In genomic region chr2:71872141-71872540, GRCm38 (mm10) we compare ENCODE assay signal across 8 mouse cellular contexts. TPM values are rescaled to one million over a fixed set of nuclear protein-coding genes. Genes with fewer than 3 reads are reported as not detected.
DNase-seq lines count a peak whose midpoint lies in the region; ATAC-seq and TF ChIP-seq lines count a peak whose summit lies in the region.

No protein-coding gene starts in this region.

- H3K4me1 ChIP-seq in heart, embryonic 13.5 days, result peaks cover 36% of the 10 kb centered on the region
- H3K4me1 ChIP-seq in E14TG2a.4 (replicated peaks; ENCODE audit: low read depth, low read length), result peaks cover 75% of the 10 kb centered on the region
- H3K4me1 ChIP-seq in forebrain, embryonic 13.5 days, result peaks cover 16% of the 10 kb centered on the region
- H3K4me1 ChIP-seq in liver, embryonic 16.5 days (ENCODE audit: control insufficient read depth, low read depth, low read length), result peaks cover 30% of the 10 kb centered on the region

- no peak for TF ChIP-seq CTCF in E14TG2a.4 (conservative IDR thresholded peaks at IDR 0.05; ENCODE audit: low read length)

- no peak for DNase-seq in heart, postnatal 14 days
- DNase-seq in left cerebral cortex, adult 11 months (ENCODE audit: low spot score), result no peak
- DNase-seq in adrenal gland, postnatal 25 days, result no peak
- no peak for DNase-seq in urinary bladder, adult 2 months (ENCODE audit: low spot score)

- H3K4me3 ChIP-seq in heart, embryonic 13.5 days, result peak overlapping the region; percentile 88
- H3K4me3 ChIP-seq in E14TG2a.4 (replicated peaks; ENCODE audit: low read length), result peak overlapping the region; percentile 95
- peak overlapping the region; percentile 81 for H3K4me3 ChIP-seq in forebrain, embryonic 13.5 days
- H3K4me3 ChIP-seq in liver, embryonic 16.5 days (ENCODE audit: low read depth, low read length), result peak overlapping the region; percentile 94

- H3K36me3 ChIP-seq in heart, embryonic 13.5 days, result peaks cover 7% of the 10 kb centered on the region
- H3K36me3 ChIP-seq in E14TG2a.4 (ENCODE audit: insufficient read depth, low read length), result peaks cover 23% of the 10 kb centered on the region
- H3K36me3 ChIP-seq in forebrain, embryonic 13.5 days (ENCODE audit: poor library complexity, severe bottlenecking), result no peaks in the 10 kb centered on the region
- no peaks in the 10 kb centered on the region for H3K36me3 ChIP-seq in liver, embryonic 16.5 days (ENCODE audit: control insufficient read depth, insufficient read depth)

- no peaks in the 10 kb centered on the region for H3K27me3 ChIP-seq in heart, embryonic 13.5 days (replicated peaks)
- no peaks in the 10 kb centered on the region for H3K27me3 ChIP-seq in E14TG2a.4 (ENCODE audit: insufficient read depth, low read length)
- peaks cover 3% of the 10 kb centered on the region; the same call in 1 of the 2 replicates for H3K27me3 ChIP-seq in forebrain, embryonic 13.5 days
- H3K27me3 ChIP-seq in liver, embryonic 16.5 days (ENCODE audit: control insufficient read depth, insufficient read depth, low read depth, low read length), result no peaks in the 10 kb centered on the region

- H3K9ac ChIP-seq in heart, embryonic 13.5 days, result peak overlapping the region; percentile 80
- H3K9ac ChIP-seq in forebrain, embryonic 13.5 days, result no peak overlapping the region
- no peak overlapping the region for H3K9ac ChIP-seq in liver, embryonic 16.5 days (ENCODE audit: low read depth, low read length)

- peak overlapping the region; percentile 96 for H3K27ac ChIP-seq in heart, embryonic 13.5 days (replicated peaks)
- no peak overlapping the region for H3K27ac ChIP-seq in forebrain, embryonic 13.5 days
- H3K27ac ChIP-seq in liver, embryonic 16.5 days (ENCODE audit: low read length), result no peak overlapping the region

- no peaks in the 10 kb centered on the region for H3K9me3 ChIP-seq in heart, embryonic 13.5 days
- H3K9me3 ChIP-seq in E14TG2a.4 (ENCODE audit: low read length), result no peaks in the 10 kb centered on the region
- no peaks in the 10 kb centered on the region for H3K9me3 ChIP-seq in forebrain, embryonic 13.5 days (replicated peaks)
- no peaks in the 10 kb centered on the region for H3K9me3 ChIP-seq in liver, embryonic 16.5 days (replicated peaks; ENCODE audit: control insufficient read depth, low read length)

- H3K4me2 ChIP-seq in heart, embryonic 13.5 days, result peak overlapping the region; percentile 95
- H3K4me2 ChIP-seq in forebrain, embryonic 13.5 days, result peak overlapping the region; percentile 89
- H3K4me2 ChIP-seq in liver, embryonic 16.5 days (ENCODE audit: low read depth, low read length), result peak overlapping the region; percentile 82

- ATAC-seq in heart, embryonic 13.5 days (ENCODE audit: extremely low read depth, insufficient number of reproducible peaks, low FRiP score, low TSS enrichment), result no peak
- ATAC-seq in forebrain, embryonic 13.5 days, result no peak
- no peak for ATAC-seq in liver, embryonic 16.5 days (ENCODE audit: low read depth)

- intact Hi-C loops in heart, postnatal 14 days (cut with DNase I), result no loop called here

- WGBS in heart, embryonic 13.5 days, result 76% methylated on average over 10 of the region's 10 CpGs
- 84% methylated on average over 10 of the region's 10 CpGs for WGBS in forebrain, embryonic 13.5 days
- 71% methylated on average over 10 of the region's 10 CpGs for WGBS in liver, embryonic 16.5 days (ENCODE audit: insufficient replicate concordance)

RNA-seq across cellular contexts. Expression of gene Pdk1, which starts 0.9 kb away (rescaled TPM):
- 84.3 and 88.1 TPM in 2 replicates for polyA plus RNA-seq in heart, embryonic 13.5 days (2015; fragmentation: Nextera tagmentation; extraction: Ambion mirVana)
- total RNA-seq in heart, postnatal 14 days (2021), result 100 to 1,000 TPM in 1 of 2 experiments, 10 to 100 TPM in 1; 98.2 to 107 TPM
- 17.0 and 19.0 TPM in 2 replicates for polyA plus RNA-seq in forebrain, embryonic 13.5 days (2015; fragmentation: Nextera tagmentation; extraction: Ambion mirVana)
- polyA plus RNA-seq in liver, embryonic 16.5 days (2015; fragmentation: Nextera tagmentation; extraction: Ambion mirVana), result 45.0 and 45.6 TPM in 2 replicates
- 33.8 and 44.4 TPM in 2 replicates for total RNA-seq in adrenal gland, postnatal 25 days (2021)
- polyA plus RNA-seq in urinary bladder, adult 2 months (2012; rRNA removed), result 26.4 and 28.3 TPM in 2 replicates
